Mouse (Mus musculus) neural tube, embryonic 15.5 days (tissue): Measurements from ENCODE around the gene Bpifb1. TPM values are rescaled to one million over a fixed set of nuclear protein-coding genes. Genes with fewer than 3 reads are reported as not detected.

Source experiments
- ATAC-seq: fragments of 200-750 bp; cut with Nextera tagmentation; 2 replicates; pipeline ENCODE4 v1.8.0; 2017; ENCODE audit warnings: mild to moderate bottlenecking, moderate TSS enrichment, moderate library complexity; ENCODE audit not compliant: low FRiP score
- H3K27ac ChIP-seq: fragments of 300-500 bp; sonication (generic); replicated peaks from 2 replicates; pipeline ENCODE4 v1.5.1; 2015; ENCODE audit warnings: mild to moderate bottlenecking, inconsistent platforms
- H3K27me3 ChIP-seq: fragments of 300-500 bp; sonication (generic); replicated peaks from 2 replicates; pipeline ENCODE4 v1.6.1; 2015; ENCODE audit warnings: inconsistent platforms
- H3K36me3 ChIP-seq: fragments of 300-500 bp; sonication (generic); 2 replicates; pipeline ENCODE4 v1.6.1; 2015; ENCODE audit warnings: inconsistent platforms
- H3K4me1 ChIP-seq: fragments of 300-500 bp; sonication (generic); 2 replicates; pipeline ENCODE4 v1.6.1; 2015; ENCODE audit warnings: inconsistent platforms
- H3K4me2 ChIP-seq: fragments of 300-500 bp; sonication (generic); 2 replicates; pipeline ENCODE4 v1.6.1; 2015; ENCODE audit warnings: inconsistent platforms, mild to moderate bottlenecking, moderate library complexity
- H3K4me3 ChIP-seq: fragments of 300-500 bp; sonication (generic); replicated peaks from 2 replicates; pipeline ENCODE4 v1.5.1; 2015; ENCODE audit warnings: mild to moderate bottlenecking, inconsistent platforms
- H3K9ac ChIP-seq: fragments of 300-500 bp; sonication (generic); replicated peaks from 2 replicates; pipeline ENCODE4 v1.6.1; 2015; ENCODE audit warnings: mild to moderate bottlenecking, inconsistent platforms
- H3K9me3 ChIP-seq: fragments of 300-500 bp; sonication (generic); replicated peaks from 2 replicates; pipeline ENCODE4 v1.6.1; 2016; ENCODE audit warnings: inconsistent platforms
- WGBS: fragments of 180-500 bp; shearing (Covaris S2); methylation state at CpG from one replicate; pipeline ENCODE4 v1.1.7; 2015; ENCODE audit warnings: mixed read lengths; 5-methylcytosine and 5-hydroxymethylcytosine counted together
- polyA plus RNA-seq: library from polyadenylated mRNA; unstranded; fragments of >200 nt; fragmentation: Nextera tagmentation; extraction: Ambion mirVana; gene quantifications from 2 replicates; pipeline ENCODE4 v1.2.1, GENCODE M21; 2015

The Bpifb1 gene
- polyA plus RNA-seq, 1 experiment from 2014 or later = not detected

DNA sequence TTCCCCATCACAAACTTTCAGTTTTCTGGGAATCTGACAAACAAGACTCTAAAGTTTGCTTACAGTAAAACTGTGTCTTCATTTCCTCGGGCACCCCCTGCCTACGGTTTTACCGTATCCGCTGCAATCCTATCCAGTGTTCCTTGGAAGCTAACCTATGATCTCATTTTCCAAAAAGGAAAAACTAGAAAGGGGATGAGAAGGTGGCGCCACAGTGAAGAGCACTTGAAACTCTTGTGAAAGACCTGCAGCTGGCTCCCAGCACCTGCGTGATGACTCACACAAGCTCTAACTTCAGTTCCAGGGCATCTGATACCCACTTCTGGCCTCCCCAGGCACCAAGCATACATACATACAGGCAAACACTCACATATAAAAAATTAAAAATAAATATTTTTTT is 5.3 kb upstream of the Bpifb1 start:
- H3K9ac ChIP-seq = no peak overlapping the region
- no peaks in the 10 kb centered on the region for H3K36me3 ChIP-seq
- no peaks in the 10 kb centered on the region for H3K4me1 ChIP-seq
- no peak overlapping the region for H3K27ac ChIP-seq
- no peaks in the 10 kb centered on the region for H3K9me3 ChIP-seq
- 93% methylated on average over 6 of the region's 6 CpGs for WGBS
- ATAC-seq = no peak
- H3K4me2 ChIP-seq = no peak overlapping the region
- no peak overlapping the region for H3K4me3 ChIP-seq
- no peaks in the 10 kb centered on the region for H3K27me3 ChIP-seq

- 85% methylated on average over 3 of the region's 3 CpGs for WGBS
- Histone ChIP-seq H3K9ac (no peak overlapping the region), H3K4me3 (no peak overlapping the region), H3K27ac (no peak overlapping the region), H3K36me3 (no peaks in the 10 kb centered on the region), H3K4me1 (no peaks in the 10 kb centered on the region), H3K4me2 (no peak overlapping the region), H3K9me3 (no peaks in the 10 kb centered on the region), H3K27me3 (no peaks in the 10 kb centered on the region)
- no peak for ATAC-seq
These were observed 4.9 kb upstream of the Bpifb1 start for GRCm38 (mm10) chr2:154185748-154186147.

GRCm38 (mm10) chr2:154187468-154187867 is 3.1 kb upstream of the Bpifb1 start:
- Histone ChIP-seq H3K27me3 (no peaks in the 10 kb centered on the region), H3K4me2 (no peak overlapping the region), H3K4me3 (no peak overlapping the region), H3K36me3 (no peaks in the 10 kb centered on the region), H3K9me3 (no peaks in the 10 kb centered on the region), H3K4me1 (no peaks in the 10 kb centered on the region), H3K9ac (no peak overlapping the region), H3K27ac (no peak overlapping the region)
- 38% methylated on average over 5 of the region's 5 CpGs for WGBS
- no peak for ATAC-seq

DNA sequence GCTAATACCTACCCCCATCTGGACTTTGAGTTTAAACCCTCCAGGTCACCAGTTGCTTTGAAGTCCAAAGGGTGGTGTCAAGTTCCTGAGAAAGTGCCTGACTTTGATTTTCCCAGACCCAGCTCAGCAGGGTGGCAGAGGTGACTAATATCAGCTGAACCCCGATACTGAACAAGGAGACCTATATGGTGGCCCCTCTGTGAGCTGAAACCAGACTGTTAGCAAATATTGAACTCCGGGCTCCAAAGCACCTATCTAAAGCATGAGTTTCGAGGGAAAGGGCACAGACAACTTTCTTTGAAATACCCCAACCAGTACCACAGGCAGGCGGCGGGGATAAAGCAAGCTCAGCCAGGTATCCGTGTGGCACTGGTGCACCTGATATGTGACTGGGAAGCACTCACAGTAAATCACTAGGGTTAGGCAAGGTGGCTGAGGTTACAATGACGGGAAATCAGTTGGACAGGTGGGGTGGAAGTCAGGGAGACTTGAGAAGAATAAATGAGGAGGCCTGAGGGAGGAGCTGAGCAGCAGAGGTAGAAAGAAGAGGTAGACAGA is 662 bp upstream of the Bpifb1 start:
- no peaks in the 10 kb centered on the region for H3K9me3 ChIP-seq
- no peaks in the 10 kb centered on the region for H3K4me1 ChIP-seq
- H3K27ac ChIP-seq = no peak overlapping the region
- H3K36me3 ChIP-seq = no peaks in the 10 kb centered on the region
- ATAC-seq = no peak
- H3K9ac ChIP-seq = no peak overlapping the region
- 89% methylated on average over 7 of the region's 7 CpGs for WGBS
- no peak overlapping the region for H3K4me3 ChIP-seq
- no peaks in the 10 kb centered on the region for H3K27me3 ChIP-seq
- H3K4me2 ChIP-seq = no peak overlapping the region

- Histone ChIP-seq H3K4me1 (no peaks in the 10 kb centered on the region), H3K4me3 (no peak overlapping the region), H3K27me3 (no peaks in the 10 kb centered on the region), H3K9ac (no peak overlapping the region), H3K27ac (no peak overlapping the region), H3K36me3 (no peaks in the 10 kb centered on the region), H3K9me3 (no peaks in the 10 kb centered on the region), H3K4me2 (no peak overlapping the region)
- WGBS = 89% methylated on average over 2 of the region's 2 CpGs
- no peak for ATAC-seq
These were observed 1.5 kb downstream of the Bpifb1 start for GRCm38 (mm10) chr2:154192141-154192540.

GRCm38 (mm10) chr2:154193071-154193470 is 2.5 kb downstream of the Bpifb1 start:
- Histone ChIP-seq H3K36me3 (no peaks in the 10 kb centered on the region), H3K4me1 (no peaks in the 10 kb centered on the region), H3K27me3 (no peaks in the 10 kb centered on the region), H3K4me3 (no peak overlapping the region), H3K4me2 (no peak overlapping the region), H3K27ac (no peak overlapping the region), H3K9me3 (no peaks in the 10 kb centered on the region), H3K9ac (no peak overlapping the region)
- 82% methylated on average over 4 of the region's 4 CpGs for WGBS
- ATAC-seq = no peak

- no peak for ATAC-seq
- Histone ChIP-seq H3K9ac (no peak overlapping the region), H3K27me3 (no peaks in the 10 kb centered on the region), H3K9me3 (no peaks in the 10 kb centered on the region), H3K4me1 (no peaks in the 10 kb centered on the region), H3K4me2 (no peak overlapping the region), H3K36me3 (no peaks in the 10 kb centered on the region), H3K27ac (no peak overlapping the region), H3K4me3 (no peak overlapping the region)
- 78% methylated on average over 5 of the region's 5 CpGs for WGBS
These were observed 3.4 kb downstream of the Bpifb1 start for GRCm38 (mm10) chr2:154193994-154194504.

DNA sequence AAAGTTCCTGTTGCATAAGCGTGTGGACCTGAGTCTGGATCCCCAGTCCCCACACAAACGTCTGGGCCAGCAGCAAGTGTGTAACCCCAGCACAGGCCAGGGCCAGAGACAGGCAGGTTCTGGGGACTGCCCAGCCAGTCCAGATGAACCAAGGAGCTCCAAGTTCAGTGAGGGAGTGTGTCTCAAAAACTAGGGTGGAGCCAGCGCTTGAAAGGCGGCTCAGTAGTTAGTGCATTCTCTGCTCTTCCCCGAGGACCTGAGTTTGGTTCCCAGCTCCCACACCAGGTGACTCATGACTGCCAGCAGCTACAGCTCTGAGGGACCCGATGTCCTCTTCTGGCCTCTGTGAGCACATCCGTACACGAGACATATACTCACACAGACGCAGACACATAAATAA is 6.4 kb downstream of the Bpifb1 start:
- Histone ChIP-seq H3K9ac (no peak overlapping the region), H3K27me3 (no peaks in the 10 kb centered on the region), H3K27ac (no peak overlapping the region), H3K4me2 (no peak overlapping the region), H3K4me3 (no peak overlapping the region), H3K36me3 (no peaks in the 10 kb centered on the region), H3K9me3 (no peaks in the 10 kb centered on the region), H3K4me1 (no peaks in the 10 kb centered on the region)
- no peak for ATAC-seq
- 93% methylated on average over 9 of the region's 9 CpGs for WGBS

DNA sequence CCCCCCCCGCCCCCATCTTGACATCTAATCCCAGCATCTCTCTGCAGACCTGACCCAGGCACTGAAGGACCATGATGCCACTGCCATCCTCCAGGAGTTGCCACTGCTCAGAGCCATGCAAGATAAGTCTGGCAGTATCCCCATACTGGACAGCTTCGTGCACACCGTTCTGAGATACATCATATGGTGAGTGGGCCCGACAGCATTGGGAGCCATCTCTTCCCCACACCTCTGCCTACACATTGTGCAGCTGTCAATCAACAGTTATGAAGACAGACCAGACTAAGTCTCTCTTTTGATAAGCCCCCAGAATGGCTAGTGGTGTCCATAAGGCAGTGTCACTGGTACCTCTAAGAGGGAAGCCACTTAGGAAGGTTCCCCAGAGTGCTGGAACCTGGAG is 14.0 kb downstream of the Bpifb1 start:
- Histone ChIP-seq H3K9me3 (no peaks in the 10 kb centered on the region), H3K27ac (no peak overlapping the region), H3K27me3 (no peaks in the 10 kb centered on the region), H3K4me1 (no peaks in the 10 kb centered on the region), H3K4me3 (no peak overlapping the region), H3K4me2 (no peak overlapping the region), H3K9ac (no peak overlapping the region), H3K36me3 (no peaks in the 10 kb centered on the region)
- WGBS = 98% methylated on average over 4 of the region's 4 CpGs
- ATAC-seq = no peak

DNA sequence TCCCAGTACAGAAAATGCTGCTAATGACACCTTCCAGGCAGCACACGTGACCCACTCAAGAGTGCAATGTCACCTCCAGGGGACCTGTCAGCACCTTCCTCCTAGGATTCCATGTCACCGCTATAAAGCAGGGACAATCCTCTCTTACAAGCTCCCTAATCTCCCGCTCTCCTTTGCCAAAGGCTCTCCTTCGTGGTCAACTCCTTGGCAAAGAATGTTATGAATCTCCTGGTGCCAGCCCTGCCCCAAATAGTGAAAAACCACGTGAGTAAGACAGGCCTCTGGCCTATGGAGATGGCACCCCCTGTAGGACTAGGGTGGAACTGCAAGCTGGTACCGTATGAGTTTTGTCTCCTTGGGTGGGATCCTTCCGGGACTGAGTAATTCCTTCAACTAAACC is 16.3 kb downstream of the Bpifb1 start:
- Histone ChIP-seq H3K4me3 (no peak overlapping the region), H3K27me3 (no peaks in the 10 kb centered on the region), H3K9ac (no peak overlapping the region), H3K4me2 (no peak overlapping the region), H3K27ac (no peak overlapping the region), H3K36me3 (no peaks in the 10 kb centered on the region), H3K4me1 (peaks cover 5% of the 10 kb centered on the region; the same call in 1 of the 2 replicates), H3K9me3 (no peaks in the 10 kb centered on the region)
- 65% methylated on average over 7 of the region's 7 CpGs for WGBS
- ATAC-seq = no peak

DNA sequence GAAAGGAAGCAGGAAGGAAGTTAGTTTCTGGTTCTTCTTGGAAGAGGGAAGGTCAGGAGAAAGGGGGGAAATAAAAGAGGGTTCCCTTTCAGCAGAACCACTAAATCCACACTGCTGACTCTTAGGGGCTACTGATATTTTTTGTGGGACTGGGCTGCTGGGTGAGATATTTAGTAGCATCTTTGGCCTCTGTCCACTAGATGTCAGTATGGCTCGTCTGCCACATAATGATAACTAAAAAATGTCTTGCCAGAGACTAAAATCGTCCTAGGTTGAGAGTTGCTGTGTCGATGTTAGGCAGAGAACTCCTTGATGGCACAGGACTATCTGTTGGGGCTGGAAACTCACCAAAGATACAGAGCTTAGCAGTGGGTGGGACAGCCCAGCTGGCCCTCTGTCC is 18.5 kb downstream of the Bpifb1 start:
- Histone ChIP-seq H3K4me3 (no peak overlapping the region), H3K27me3 (no peaks in the 10 kb centered on the region), H3K9me3 (no peaks in the 10 kb centered on the region), H3K36me3 (no peaks in the 10 kb centered on the region), H3K27ac (no peak overlapping the region), H3K4me1 (peaks cover 5% of the 10 kb centered on the region; the same call in 1 of the 2 replicates), H3K4me2 (no peak overlapping the region), H3K9ac (no peak overlapping the region)
- 21% methylated on average over 3 of the region's 3 CpGs for WGBS
- ATAC-seq = no peak

GRCm38 (mm10) chr2:154211121-154211520 is 20.5 kb downstream of the Bpifb1 start:
- Histone ChIP-seq H3K27me3 (no peaks in the 10 kb centered on the region), H3K4me1 (peaks cover 5% of the 10 kb centered on the region; the same call in 1 of the 2 replicates), H3K4me3 (no peak overlapping the region), H3K9ac (no peak overlapping the region), H3K4me2 (no peak overlapping the region), H3K36me3 (no peaks in the 10 kb centered on the region), H3K9me3 (no peaks in the 10 kb centered on the region), H3K27ac (no peak overlapping the region)
- ATAC-seq = peak; percentile 47; the same call in 1 of the 2 replicates
- WGBS = 35% methylated on average over 1 of the region's 1 CpGs
